Mouse (Mus musculus) gastrocnemius, postnatal 4 days (tissue): ENCODE data around the gene Ptgis. TPM values are rescaled to one million over a fixed set of nuclear protein-coding genes. Genes with fewer than 3 reads are reported as not detected.

Experiments used
- DNase-seq, 2 experiments: peaks; one replicate each; pipeline ENCODE4 v3.0.0; 2021 to 2022; ENCODE audit warnings: low spot score in 2 of 2, mixed read lengths in 2 of 2
- long read RNA-seq, 2 experiments: library from polyadenylated mRNA; stranded (forward); transcript quantifications; one replicate each; pipeline ENCODE4 v2.0.0; 2021
- total RNA-seq, 2 experiments: library from RNA; stranded (reverse); gene quantifications; 2 replicates each; pipeline ENCODE4 v1.2.3; 2021

Gene Ptgis
- total RNA-seq, result 10 to 100 TPM; 26.8 to 27.1 TPM
- long read RNA-seq, experiment 1, transcript Ptgis-201 (10 exons, 2,107 nt), result major isoform, 17 of 29 reads
- long read RNA-seq, experiment 1, partial matches to known transcripts, result 9 of 29 reads
- long read RNA-seq, experiment 1, other reads (novel, unspliced or antisense), result 3 of 29 reads
- long read RNA-seq, experiment 2, transcript Ptgis-201 (10 exons, 2,107 nt), result major isoform, 28 of 44 reads
- long read RNA-seq, experiment 2, partial matches to known transcripts, result 8 of 44 reads
- long read RNA-seq, experiment 2, other reads (novel, unspliced or antisense), result 8 of 44 reads

DNA sequence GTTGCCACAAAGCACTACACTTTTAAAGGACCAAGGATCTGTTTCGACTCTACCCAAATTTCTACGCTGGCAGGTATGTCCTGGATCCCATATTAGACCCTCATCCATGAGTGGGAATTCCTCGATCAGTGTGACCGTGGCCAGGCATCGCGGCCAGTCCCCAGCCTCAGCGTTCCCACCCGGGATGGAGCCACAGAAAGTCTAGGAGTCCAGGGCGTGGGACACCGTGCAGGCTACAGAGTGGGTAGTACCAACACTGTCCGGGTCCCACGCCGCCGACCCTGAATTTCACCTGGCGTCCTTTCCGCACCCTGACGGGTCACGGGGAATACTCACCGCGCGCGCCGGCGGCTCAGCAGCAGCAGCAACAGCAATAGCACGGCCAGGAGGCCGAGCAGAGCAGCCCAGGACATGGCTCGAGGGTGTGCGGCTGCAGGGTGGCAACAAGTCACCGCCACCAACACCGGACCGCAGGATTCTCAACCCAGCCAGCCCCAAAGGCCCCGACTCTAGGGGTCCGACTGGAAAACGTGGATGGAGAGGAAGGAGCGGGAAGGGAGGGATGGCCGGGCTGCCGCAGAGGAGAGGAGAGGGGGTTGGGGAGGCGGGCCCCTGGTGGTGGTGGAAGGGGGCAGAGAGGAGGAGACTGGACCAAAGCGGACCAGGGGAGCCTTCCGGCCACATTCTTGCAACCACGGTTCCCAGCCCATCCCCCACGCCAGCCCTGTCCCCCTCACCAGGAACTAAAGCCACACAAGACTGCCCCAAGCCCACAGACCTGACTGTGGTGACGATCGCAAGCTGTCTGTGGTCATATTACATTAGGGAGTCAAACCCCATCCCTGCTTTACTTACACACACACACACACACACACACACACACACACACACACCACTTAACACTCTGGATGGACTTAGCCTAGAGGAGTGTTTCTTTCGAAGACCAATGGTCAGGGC is at the start of gene Ptgis:
Gene Ptgis, minus strand, starts transcription at position 597 of the 957 bp plus-strand sequence.
- DNase-seq, result peak; percentile 46 to 58

DNA sequence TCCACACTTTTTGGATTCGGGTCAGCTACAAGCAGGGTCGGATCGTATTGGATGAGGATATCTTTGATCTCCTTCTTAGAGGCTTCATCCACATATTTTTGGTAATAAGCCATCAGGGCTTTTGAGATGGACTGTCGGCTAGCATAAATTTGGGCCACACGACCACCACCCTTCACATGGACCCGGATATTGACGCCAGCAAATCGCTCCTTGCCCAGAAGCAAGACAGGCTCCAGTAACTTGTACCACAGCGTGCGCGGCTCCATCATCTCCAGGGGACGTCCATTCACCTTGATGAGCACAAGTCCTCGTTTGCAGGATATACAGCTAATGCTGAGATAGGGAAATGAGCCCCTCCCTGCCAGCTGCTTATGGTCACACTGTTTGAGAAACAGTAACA is 41.1 kb upstream of the Ptgis start:
- peak; percentile 6 to 12 for DNase-seq

DNA sequence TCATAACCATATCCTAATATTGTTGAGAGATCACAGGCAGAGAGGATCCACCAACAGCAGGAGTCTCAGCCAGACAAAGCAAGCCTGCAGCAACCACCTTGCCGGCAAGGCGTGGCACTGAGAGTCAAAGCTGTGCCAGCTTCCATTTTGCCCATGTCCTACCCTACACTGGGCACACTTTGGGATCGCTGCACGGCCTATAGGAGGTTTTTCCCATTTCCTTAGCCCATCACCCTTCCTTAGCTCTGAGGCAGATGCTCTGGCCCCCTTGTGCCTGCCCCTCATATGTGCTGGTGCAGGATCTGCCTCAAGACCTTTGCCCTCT is 40.5 kb upstream of the Ptgis start:
- DNase-seq, result peak in 1 of 2 experiments; percentile 14

DNA sequence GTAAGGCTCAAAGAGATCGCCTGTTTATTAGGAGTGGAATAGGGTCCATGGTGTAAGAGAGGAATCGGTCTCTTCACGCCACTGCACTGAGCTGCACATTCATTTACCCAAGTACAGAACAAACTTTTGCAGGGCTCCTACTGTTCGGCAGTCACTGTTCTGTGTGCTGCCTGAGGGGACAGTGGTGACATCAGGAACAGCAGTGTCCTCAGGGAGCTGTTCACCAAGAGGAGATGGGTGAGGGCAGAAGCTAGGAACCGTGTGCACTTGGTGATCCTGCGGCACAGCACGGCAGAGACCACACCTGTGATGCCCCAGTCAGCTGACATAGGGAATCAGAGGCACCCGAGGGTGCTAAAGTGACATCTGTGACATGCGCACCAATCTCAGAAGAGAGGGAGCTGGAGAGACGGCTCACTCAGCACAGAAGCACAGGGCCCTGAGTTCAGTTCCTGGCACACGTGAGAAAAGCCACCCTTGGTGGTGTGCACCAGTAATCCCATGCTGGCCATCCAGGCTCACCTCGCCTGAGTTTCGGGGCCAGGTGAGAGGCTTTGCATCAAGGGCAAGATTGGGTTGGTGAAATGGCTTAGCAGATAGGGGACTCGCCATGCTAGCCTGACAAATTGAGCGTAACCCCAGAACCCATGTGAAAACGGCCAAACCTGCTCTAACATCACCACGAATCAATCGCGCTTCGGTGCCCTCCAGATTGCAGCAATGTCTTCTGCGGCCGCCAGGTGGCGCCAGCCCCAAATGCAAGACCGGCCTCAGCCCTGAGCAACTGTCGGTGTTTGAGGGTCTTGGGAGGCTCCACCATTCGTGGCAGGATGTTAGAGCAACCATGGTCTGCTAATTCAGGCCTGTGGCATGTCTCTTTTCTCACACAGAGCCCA is 39.9 kb upstream of the Ptgis start:
- peak; percentile 65 to 78 for DNase-seq

DNA sequence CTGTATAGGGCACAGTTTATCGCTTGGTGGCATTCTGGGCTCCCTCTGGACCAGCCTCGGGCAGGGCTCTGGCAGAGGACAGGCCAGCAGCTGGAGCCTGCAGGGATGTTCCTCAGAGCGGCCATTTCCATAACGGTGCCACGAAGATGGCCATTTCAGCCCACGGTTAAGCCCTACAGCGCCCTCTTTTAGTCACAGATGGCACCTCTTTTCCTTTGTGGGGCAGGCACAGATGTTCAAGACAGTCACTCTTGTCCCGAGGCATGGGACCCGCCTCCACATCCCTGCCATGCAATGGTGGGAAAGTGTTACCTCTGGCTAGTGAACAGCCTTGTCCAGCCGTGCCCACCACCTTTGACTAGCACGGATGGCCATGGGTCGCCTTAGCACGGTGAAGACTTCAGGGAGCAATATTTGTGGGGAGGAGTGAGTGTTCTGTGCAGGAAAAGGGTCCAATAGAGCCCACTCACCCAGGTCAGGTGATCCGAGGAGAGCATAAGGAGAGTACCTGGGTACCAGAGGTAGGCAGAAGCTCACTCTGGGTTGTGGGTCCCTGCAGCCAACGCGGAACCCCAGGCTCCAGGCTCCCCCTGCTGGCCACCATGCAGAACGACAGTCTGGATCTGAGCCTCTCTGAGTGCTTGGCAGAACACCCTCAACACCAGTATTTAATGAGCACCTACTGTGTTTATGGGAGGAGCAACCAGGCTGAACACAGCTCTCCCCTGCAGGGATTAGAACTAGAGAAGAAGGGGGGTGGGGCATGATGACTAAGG is 38.5 kb upstream of the Ptgis start:
- DNase-seq, result peak; percentile 58 to 72

- DNase-seq, result peak; percentile 6 to 12
Observed at GRCm38 (mm10) chr2:167278011-167278410, 37.6 kb upstream of the Ptgis start.

DNA sequence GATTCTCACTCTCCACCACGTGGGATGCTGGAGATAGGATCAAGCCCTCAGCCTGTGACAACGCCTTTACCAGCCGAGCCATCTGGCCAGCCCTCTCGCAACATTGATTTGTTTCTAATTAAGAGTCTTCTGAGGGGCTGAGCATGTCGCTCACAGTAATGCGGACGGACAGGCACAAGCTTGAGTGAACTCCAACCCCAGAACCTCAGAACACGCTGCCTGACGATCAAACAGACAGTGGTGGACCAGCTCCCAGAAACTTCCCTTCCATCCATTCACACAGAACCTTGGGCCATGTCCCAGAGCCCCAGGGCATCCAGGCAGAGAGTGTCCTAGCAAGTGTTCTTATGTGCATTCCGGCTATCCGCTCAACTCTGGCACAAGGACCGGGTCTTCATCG is 36.6 kb upstream of the Ptgis start:
- peak; percentile 7 to 17 for DNase-seq

- peak; percentile 4 to 11 for DNase-seq
Observed at GRCm38 (mm10) chr2:167275856-167276255, 35.5 kb upstream of the Ptgis start.

DNA sequence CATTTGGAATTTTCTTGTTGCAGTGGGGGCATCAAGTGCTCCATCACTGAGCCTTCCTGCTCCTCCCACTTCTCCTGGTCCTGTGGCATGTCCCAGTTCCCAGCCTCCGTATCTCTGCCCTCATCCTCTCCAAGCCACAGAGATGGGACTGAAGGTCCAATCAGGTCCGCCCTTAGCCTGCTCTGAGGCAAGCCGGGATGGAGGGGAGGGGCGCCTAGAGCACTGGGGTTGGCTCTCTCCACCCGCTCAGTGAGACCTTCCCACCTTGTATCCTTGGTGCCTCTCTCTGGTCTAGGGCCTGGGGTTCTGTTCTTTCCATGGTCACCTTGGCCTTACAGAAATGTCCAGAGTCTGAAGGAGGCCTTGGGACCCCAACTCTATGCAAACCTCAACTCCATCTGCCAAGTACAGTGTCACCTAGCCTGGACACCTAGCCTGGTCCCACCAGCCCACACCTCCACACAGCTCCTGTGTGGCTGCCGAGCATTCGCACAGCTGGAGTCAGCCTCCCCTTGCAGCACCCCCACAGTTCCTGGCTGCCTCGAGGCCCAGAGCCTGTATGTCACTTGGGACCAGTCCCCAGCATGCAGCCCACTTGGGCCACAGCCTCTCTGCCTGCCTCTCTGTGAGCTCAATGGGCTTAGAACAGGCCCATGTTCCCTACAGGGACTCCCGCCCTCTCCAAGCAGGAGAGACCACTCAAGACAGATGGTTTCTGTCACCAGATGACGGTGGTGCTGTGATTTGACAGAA is 34.5 kb upstream of the Ptgis start:
- DNase-seq, result peak; percentile 10 to 18

GRCm38 (mm10) chr2:167273206-167273740 is 32.9 kb upstream of the Ptgis start:
- DNase-seq, result peak; percentile 8 to 15

- DNase-seq, result peak in 1 of 2 experiments; percentile 2
Observed at GRCm38 (mm10) chr2:167272706-167273105, 32.3 kb upstream of the Ptgis start.

- peak; percentile 15 to 46 for DNase-seq
Observed at GRCm38 (mm10) chr2:167271121-167271521, 30.7 kb upstream of the Ptgis start.

DNA sequence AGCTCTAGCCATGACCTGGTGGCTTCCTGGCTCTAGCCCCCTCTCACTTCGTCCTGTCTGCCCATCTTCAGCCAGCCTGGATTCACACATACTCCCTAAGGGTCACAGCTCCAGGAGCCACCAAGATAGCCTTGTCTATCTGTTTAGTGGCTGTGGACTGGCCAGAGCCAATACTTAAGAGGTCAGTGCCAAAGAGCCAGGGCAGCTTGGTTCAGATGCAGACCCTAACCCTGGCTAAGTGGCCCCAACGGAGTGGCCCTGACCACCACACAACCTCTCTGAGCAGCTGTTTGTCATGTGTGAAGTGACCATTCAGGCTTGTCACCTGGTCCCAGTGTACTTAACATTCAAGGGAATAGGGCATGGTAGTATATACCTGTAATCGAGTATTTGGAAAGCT is 30.1 kb upstream of the Ptgis start:
- peak; percentile 7 to 9 for DNase-seq

DNA sequence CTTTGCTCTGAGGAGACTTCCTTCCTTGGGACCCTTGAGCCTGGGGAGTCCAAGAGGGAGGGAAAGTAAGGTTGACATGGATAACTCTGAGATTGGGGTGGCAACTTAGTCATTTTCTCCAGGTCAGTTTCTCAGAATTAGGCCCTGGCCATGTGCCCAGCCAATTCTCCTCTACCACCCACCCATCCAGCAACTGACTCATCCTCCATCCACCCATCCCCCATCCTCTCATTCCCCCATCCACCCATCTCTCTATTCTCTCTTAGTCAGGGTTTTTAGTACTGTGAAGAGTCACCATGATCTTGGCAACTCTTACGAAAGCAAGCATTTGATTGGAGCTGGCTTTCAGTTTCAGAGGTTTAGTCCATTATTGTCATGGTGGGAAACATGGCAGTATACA is 28.3 kb upstream of the Ptgis start:
- peak; percentile 7 to 14 for DNase-seq

DNA sequence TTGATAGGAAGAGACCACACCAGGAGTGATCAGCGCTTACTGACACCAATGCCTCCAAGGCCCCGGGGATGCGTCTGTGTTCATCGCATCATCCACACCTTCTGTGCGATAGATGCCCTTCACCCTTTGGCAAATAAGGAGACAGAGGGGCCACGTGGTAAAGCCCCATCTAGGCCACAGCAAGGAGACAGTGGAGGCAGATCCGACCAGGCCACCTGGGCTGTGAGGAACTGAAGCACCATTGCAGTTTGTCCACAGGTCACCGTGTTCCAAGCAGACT is 27.9 kb upstream of the Ptgis start:
- DNase-seq, result peak; percentile 10 to 14

DNA sequence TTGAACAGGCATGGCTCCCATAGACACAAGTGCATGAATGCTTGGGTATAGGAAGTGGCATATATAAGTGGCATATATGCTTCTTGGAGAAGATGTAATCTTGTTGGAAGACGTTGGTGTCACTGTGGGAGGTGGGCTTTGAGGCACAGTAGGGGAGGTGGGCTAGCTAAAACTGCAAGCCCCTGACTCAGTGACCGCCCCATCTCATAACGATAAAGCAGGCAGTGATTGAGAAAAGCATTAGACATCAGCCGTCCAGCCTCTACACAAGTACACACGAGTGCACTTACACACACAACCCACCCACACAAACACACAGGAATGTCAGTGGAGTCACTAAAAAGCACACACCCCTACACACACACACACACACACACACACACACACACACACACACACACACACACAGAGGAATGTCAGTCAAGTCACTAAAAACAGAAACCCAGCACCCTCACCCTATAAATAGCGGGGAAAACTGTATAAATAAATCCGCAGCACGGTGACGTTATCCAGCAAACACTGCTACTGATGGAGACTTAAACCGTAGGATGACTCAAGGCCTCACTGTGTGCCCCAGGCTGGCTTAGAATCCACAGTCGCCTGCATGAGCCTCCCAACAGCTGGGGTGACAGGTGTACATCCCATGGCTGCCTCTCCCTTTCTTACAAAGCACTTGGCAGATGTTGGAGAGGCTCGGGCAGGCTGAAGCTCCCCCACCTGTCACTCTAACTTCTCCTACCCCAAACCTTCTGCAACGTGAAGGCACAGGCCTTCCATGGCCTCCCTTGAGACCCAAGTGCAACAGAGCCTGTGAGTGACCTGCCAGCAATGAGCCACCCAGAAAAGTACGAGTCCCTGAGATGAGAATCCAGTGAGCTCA is 27.4 kb upstream of the Ptgis start:
- DNase-seq, result peak; percentile 14 to 36

DNA sequence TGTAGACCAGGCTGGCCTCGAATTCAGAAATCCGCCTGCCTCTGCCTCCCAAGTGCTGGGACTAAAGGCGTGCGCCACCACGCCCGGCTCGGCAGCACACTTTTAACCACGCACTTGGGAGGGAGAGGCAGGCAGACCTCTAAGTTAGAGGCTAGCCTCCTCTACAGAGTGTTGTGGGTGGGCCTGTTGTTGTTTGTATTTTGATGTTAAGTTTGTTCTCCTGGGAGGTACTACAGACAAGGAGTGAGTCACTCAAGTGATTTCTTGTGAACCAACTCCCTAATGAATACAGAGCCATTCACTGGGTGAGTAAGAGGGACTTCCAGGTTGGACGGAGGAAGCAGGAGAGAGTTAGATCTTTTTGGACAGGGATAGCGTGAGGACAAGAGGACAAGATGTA is 25.8 kb upstream of the Ptgis start:
- DNase-seq, result no peak

DNA sequence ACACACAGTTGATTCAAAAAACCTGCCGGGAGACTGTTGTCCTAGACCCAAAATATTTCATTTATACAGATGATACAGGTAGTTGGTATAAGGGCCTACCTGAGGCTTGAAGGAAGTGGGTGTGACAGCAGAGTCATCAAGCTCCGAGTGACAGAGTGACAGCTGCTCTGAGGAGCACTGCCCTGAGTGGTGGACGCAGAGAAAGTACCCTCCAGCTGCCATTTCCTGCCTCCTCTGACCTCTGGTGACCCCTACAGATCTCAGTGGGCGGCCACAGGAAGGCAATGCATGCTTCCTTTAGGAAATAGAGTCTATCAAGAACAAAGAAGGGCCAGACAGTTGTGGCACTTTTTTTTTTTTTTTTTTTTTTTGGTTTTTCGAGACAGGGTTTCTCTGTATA is 25.4 kb upstream of the Ptgis start:
- DNase-seq, result peak; percentile 6 to 10

GRCm38 (mm10) chr2:167265021-167265420 is 24.6 kb upstream of the Ptgis start:
- peak; percentile 4 to 13 for DNase-seq
